Mouse (Mus musculus) layer of hippocampus, adult 2 months (tissue): ENCODE measurements at regions not wholly inside any gene's neighbourhood (a gene's known extent, or its start where the extent isn't known, plus 50 kb on each side); places are given as distances from the start of the nearest gene placed in this dataset.

Experiments
- DNase-seq, 2 experiments: peaks; one replicate each; pipeline ENCODE4 v3.0.0; 2022; ENCODE audit warnings: low spot score in 2 of 2
- H3K27ac ChIP-seq: fragments of 200-600 bp; 2 replicates; pipeline ENCODE4 v1.8.1; 2022
- H3K4me3 ChIP-seq: fragments of 200-600 bp; 2 replicates; pipeline ENCODE4 v1.8.1; 2022; ENCODE audit warnings: mild to moderate bottlenecking
- CTCF ChIP-seq: fragments of 200-600 bp; conservative IDR thresholded peaks from 2 replicates; pipeline ENCODE4 v1.8.1; 2022; ENCODE audit warnings: antibody characterized with exemption, mild to moderate bottlenecking, moderate library complexity

- Histone ChIP-seq H3K27ac (no peak overlapping the region), H3K4me3 (no peak overlapping the region)
- no peak for TF ChIP-seq CTCF
- no peak for DNase-seq
Measured at GRCm38 (mm10) chrX:42373794-42374398, 115.6 kb upstream of the Tex13c2 start.

DNA sequence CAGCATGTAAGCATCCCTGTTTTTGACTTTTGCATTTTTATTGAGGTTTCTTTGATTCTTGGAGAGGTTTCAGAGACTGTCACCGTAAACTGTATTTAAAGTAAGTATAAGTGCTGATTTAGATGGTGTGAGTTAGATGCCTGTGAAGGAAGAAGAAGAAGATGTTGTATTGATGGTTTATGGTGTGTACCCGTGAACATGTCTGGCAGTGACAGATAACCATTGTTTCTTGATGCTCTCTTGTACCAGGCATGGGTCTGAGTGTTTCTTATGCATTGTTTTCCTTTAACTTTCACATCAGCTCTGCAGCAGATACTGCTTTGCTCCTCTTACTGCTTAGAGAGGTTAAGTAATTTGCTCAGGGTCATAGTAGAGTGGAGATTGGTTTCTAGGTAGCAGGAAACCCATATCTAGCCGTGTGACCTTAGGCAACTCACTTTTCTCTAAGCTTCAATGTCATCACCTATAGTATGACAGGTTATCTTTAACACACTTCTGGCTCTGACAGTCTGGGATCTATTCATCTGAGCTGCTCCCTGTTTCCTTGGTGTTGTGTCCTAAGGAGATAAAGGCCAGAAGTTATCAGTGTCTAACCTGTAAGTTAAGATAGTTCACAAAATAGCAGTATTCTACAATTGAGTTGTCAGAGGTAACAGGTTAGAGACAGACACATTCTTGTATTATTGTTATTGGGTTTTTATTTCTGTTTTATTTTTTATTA, 95.5 kb upstream of the Tex13c2 start:
- TF ChIP-seq CTCF, result no peak
- H3K27ac ChIP-seq, result no peak overlapping the region
- DNase-seq, result no peak
- H3K4me3 ChIP-seq, result no peak overlapping the region

GRCm38 (mm10) chrX:42396441-42396840, 93.0 kb upstream of the Tex13c2 start:
- no peak overlapping the region for H3K4me3 ChIP-seq
- H3K27ac ChIP-seq, result no peak overlapping the region
- DNase-seq, result no peak
- no peak for TF ChIP-seq CTCF

DNA sequence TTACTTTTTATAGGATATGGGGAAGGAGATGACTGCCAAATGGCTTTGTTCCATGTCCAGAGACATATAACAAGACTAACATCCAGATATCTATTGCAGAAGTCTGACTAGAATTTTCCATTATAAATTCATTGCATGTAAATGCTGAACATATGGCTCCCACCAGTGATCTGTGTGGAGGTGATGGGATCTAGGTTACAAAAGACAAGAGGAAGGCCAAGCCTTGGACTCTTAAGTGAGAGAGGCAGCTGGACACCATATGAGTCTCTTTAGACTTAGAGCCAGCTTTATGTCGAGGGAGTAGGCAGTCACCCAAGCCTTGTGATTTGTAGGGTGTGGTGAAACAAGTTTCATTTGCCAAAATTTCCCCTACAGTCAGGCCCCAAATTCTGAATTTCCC, 90.7 kb upstream of the Tex13c2 start:
- H3K27ac ChIP-seq, result no peak overlapping the region
- no peak for TF ChIP-seq CTCF
- H3K4me3 ChIP-seq, result no peak overlapping the region
- no peak for DNase-seq

GRCm38 (mm10) chrX:42399343-42399742, 90.1 kb upstream of the Tex13c2 start:
- Histone ChIP-seq H3K27ac (no peak overlapping the region), H3K4me3 (no peak overlapping the region)
- TF ChIP-seq CTCF, result peak; percentile 16; the same call in 1 of the 2 replicates
- DNase-seq, result no peak

GRCm38 (mm10) chrX:42401091-42401490, 88.4 kb upstream of the Tex13c2 start:
- no peak overlapping the region for H3K27ac ChIP-seq
- TF ChIP-seq CTCF, result no peak
- no peak for DNase-seq
- no peak overlapping the region for H3K4me3 ChIP-seq

DNA sequence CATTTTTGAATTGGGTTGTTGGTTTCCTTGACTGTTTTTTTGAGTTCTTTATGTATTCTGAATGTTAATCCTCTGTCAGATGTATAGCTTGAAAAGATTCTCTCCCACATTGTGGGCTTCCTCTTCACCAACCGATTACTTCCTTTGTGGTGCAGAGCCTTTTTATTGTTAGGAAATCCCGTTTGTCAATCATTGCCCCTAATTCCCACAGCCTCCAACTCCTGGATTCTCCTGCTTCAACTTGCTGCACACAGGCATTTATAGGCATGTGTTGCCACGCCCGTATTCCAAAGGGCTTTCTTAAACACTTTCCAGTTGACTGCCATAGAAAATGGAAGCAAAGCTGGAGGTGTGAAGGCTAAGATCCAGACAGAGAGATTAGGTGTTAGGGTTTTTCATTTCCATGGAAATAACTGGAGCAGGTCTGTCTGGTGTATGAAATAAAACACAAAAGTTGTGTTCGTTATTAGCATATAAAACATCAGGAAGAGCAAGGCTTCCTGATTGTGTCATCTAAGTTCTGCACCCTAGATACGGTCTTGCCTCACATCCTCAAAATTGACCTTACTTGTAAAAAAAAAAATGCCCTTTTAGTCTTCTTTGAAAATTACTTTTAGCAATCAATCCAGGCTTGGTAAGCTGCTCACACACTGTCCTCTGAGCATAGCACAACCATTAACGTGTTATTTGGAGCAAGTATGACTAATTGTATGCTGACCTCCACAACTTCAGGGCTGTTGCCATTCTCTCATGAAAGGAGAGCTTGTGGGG, 87.7 kb upstream of the Tex13c2 start:
- no peak for TF ChIP-seq CTCF
- DNase-seq, result no peak
- Histone ChIP-seq H3K4me3 (no peak overlapping the region), H3K27ac (no peak overlapping the region)

DNA sequence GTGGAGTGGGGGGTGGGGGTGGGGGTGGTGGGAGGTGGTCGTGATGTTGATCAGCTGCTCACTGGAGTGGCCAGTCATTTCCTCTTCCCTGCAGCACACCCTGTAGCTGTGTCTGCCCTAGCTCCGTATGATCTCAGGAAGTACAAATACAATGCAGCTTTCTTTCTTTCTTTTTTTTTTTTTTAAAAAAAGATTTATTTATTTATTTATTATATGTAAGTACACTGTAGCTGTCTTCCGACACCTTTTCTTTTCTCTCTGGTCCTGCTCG, 87.2 kb upstream of the Tex13c2 start:
- Histone ChIP-seq H3K4me3 (no peak overlapping the region), H3K27ac (no peak overlapping the region)
- no peak for TF ChIP-seq CTCF
- no peak for DNase-seq

- no peak overlapping the region for H3K4me3 ChIP-seq
- TF ChIP-seq CTCF, result no peak
- no peak for DNase-seq
- no peak overlapping the region for H3K27ac ChIP-seq
Measured at GRCm38 (mm10) chrX:42431851-42432635, 57.4 kb upstream of the Tex13c2 start.
